Mouse (Mus musculus): ENCODE results near the gene Vwf. TPM values are rescaled to one million over a fixed set of nuclear protein-coding genes. Genes with fewer than 3 reads are reported as not detected.

The Vwf gene
- total RNA-seq, 2 experiments from 2014 or later = 16.7 to 20.7 TPM

DNA sequence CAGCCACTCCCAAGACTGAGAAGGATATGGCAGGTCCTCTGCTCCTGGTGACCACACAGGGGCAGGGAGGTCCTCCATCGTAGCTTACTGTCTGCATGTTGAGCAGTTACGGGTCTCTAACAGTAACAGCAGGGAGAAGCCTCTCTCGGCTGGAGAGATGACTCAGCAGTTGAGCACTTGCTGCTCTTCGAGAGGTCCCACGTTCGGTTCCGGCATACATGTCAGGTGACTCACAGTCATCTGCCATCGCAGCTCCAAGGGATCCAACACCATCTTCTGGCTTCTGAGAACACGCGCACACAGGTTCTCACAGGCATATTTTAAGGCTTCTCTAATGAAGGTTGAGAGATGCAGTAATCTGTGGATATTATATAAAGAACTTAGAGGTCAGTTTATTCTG lies 6.4 kb upstream of the Vwf start:
- ATAC-seq (replicated peaks; ENCODE audit: low FRiP score, poor library complexity, severe bottlenecking) = peak; percentile 74

DNA sequence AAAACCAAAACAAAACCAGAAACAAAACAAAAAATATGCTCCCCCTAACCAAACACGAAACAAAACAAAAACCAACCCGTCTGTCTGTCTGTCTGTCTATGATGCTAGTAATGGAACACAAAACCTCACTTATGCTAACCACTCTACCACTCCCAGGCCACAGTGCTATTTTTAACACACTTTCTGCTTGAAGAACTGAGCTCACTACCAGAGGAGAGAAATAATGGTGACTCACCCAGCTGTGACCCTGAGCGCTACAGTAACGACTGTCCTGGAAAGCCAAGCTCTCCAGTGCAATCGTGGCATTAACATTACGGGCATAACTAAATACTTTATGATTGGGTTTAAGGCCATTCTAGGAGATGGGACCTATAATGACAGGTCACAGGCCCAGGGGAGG lies 5.7 kb upstream of the Vwf start:
- ATAC-seq (replicated peaks; ENCODE audit: low FRiP score, poor library complexity, severe bottlenecking) = 0 out of 2 replicates have a peak, but pooled peaks have one; percentile 6

GRCm38 (mm10) chr6:125541296-125541695 lies 5.3 kb upstream of the Vwf start:
- no peak for ATAC-seq (replicated peaks; ENCODE audit: low FRiP score, poor library complexity, severe bottlenecking)

GRCm38 (mm10) chr6:125548406-125548805 lies 1.8 kb downstream of the Vwf start:
- ATAC-seq (replicated peaks; ENCODE audit: low FRiP score, poor library complexity, severe bottlenecking) = no peak

- no peak for ATAC-seq (replicated peaks; ENCODE audit: low FRiP score, poor library complexity, severe bottlenecking)
Observed at GRCm38 (mm10) chr6:125550172-125550571, 3.6 kb downstream of the Vwf start.

- no peak for ATAC-seq (replicated peaks; ENCODE audit: low FRiP score, poor library complexity, severe bottlenecking)
Observed at GRCm38 (mm10) chr6:125552760-125553159, 6.2 kb downstream of the Vwf start.

GRCm38 (mm10) chr6:125553551-125553950 lies 7.0 kb downstream of the Vwf start:
- ATAC-seq (replicated peaks; ENCODE audit: low FRiP score, poor library complexity, severe bottlenecking) = no peak

DNA sequence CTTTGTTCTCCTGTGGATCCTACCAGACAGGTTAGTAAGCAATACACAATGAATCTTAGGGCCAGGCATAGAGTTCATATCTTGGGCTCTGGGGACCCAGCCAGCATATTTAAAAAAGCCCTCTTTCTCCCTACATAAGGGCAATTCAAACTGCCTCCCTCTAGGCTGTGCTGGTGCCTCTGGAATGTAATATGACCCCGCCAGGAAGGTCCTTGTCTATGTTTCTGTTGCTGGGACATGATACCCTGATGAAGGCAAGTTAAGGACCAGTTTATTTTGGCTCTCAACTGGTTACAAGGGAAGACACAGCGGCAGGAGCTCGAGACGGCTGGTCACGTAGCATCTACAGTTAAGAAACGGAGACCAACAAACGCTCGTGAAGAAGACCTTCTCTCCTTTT lies 12.3 kb downstream of the Vwf start:
- ATAC-seq (replicated peaks; ENCODE audit: low FRiP score, poor library complexity, severe bottlenecking) = no peak

- peak; percentile 56 for ATAC-seq (replicated peaks; ENCODE audit: low FRiP score, poor library complexity, severe bottlenecking)
Observed at GRCm38 (mm10) chr6:125561031-125561430, 14.5 kb downstream of the Vwf start.

DNA sequence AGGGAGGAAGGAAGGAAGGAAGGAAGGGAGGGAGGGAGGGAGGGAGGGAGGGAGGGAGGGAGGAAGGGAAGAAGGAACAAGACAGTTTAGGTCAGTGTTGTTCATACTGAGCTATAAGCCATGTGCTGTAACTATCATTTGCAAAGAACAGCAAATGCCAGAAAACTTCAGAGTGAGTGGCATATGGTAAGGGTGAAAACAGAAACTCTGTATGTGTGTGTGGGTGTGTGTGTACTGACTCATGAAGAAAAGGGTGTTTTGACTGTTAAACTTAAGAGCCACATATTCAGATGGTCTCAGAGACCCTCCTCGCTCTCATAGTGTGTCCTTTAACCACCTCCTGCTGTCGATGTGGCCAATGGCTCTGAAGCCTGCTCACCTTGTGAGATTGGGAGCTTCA lies 14.9 kb downstream of the Vwf start:
- ATAC-seq (replicated peaks; ENCODE audit: low FRiP score, poor library complexity, severe bottlenecking) = no peak

DNA sequence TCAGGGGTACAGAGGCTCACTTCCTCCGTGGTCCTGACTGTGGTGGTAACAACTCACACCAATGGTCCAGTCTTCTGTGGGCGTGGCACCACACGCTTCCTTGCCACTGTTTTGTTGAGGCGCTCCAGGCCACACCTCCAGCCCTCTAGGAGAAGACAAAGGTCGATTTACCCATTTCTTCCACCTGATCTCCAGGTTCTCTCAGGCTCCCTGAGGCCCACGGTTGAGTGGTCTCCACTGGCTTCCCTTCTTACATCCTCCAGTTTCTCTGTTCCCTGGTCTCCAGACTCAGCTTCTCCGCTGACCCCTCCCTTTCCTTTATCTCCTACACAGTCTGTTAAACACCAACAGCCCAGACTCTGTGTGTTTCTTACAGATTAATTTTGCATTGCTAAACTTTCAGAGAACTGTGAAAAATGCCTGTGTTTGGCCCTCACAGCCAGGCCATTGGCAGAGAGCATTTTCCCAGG lies 18.3 kb downstream of the Vwf start:
- peak; percentile 77 for ATAC-seq (replicated peaks; ENCODE audit: low FRiP score, poor library complexity, severe bottlenecking)

GRCm38 (mm10) chr6:125565326-125565725 lies 18.8 kb downstream of the Vwf start:
- ATAC-seq (replicated peaks; ENCODE audit: low FRiP score, poor library complexity, severe bottlenecking) = peak; percentile 56

DNA sequence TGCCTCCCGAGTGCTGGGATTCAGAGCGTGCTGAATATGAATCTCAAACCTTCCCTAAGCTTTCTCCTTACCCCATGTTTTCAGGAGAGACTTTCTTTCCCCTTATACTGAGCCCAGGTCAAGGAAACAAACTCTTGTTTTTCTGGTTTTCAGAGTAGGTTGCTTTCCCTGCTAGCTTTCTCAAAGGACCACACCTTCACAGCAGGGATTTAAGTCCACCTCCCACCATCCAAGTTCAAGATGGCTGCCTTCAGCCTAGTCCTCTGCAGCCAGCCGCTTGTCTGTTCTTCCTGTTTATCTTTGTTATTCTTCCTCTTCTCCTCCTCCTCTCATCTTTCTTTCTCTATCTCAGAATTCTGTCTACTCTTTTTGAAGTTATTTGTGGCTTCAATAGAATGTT lies 20.1 kb downstream of the Vwf start:
- no peak for ATAC-seq (replicated peaks; ENCODE audit: low FRiP score, poor library complexity, severe bottlenecking)

DNA sequence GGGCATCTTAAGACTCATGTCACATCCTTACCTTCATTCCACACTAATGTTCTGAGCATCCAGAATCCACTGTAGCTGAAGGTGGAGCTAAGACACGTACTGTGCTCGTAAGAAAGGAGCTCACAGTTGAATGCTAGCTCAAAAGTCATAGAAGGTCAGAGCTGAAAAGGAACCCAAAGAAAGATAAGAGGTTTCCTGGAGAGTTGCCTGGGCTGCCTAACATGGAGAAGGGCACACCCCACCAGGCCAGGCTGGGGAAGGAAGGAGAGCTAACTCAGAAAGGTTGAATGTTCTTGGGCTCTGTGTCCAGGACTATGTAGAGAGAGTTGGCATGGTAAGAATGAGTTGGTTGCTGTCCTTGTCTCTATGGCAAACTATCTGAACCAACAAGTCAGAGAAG lies 21.8 kb downstream of the Vwf start:
- peak; percentile 42 for ATAC-seq (replicated peaks; ENCODE audit: low FRiP score, poor library complexity, severe bottlenecking)

- ATAC-seq (replicated peaks; ENCODE audit: low FRiP score, poor library complexity, severe bottlenecking) = peak; percentile 62
Observed at GRCm38 (mm10) chr6:125572291-125573188, 26.0 kb downstream of the Vwf start.

GRCm38 (mm10) chr6:125573189-125573928 lies 26.8 kb downstream of the Vwf start:
- peak; percentile 93 for ATAC-seq (replicated peaks; ENCODE audit: low FRiP score, poor library complexity, severe bottlenecking)

DNA sequence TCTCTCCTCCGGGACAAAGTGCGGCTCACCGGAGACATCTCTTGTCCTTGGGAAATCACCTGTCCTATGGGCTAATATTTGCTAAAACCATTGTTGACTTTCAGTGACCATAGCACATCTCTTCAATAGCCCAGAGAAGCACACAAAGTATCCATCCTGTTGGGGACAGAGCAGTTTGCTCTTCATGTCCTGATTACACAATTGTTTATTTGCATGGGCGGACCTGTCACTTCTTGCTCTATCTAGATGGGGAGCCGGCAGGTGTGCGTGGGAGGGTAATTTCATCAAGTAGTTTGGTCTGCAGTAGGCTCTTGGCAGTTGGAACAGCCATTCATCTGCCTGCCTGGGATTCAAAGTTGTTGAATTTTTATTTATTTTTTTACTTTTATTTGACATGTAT lies 28.5 kb downstream of the Vwf start:
- ATAC-seq (replicated peaks; ENCODE audit: low FRiP score, poor library complexity, severe bottlenecking) = no peak

GRCm38 (mm10) chr6:125577301-125577700 lies 30.7 kb downstream of the Vwf start:
- ATAC-seq (replicated peaks; ENCODE audit: low FRiP score, poor library complexity, severe bottlenecking) = no peak

- no peak for ATAC-seq (replicated peaks; ENCODE audit: low FRiP score, poor library complexity, severe bottlenecking)
Observed at GRCm38 (mm10) chr6:125577882-125578646, 31.5 kb downstream of the Vwf start.

DNA sequence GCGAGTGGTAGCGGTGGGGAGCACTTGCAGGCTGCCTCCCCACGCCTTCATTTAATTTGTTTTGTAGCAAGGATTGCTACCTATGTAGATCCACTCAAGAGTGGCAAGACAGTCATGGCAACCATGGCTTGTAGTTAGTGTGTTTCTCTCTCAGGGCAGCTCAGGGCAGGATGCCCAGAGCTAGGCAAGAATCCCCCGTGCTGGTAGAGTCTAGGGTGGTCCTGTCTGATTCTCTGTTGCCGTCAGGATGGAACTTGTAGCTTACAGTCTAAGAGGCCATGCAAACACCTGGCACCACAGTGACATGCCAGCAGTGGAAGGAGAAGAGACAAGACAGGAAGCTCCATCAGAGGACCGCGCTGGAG lies 32.1 kb downstream of the Vwf start:
- ATAC-seq (replicated peaks; ENCODE audit: low FRiP score, poor library complexity, severe bottlenecking) = no peak

All from erythroblast, adult 5-6 weeks (primary cell).